Mouse (Mus musculus): Measurements from ENCODE around the gene Celf2. TPM values are rescaled to one million over a fixed set of nuclear protein-coding genes. Genes with fewer than 3 reads are reported as not detected.
"Not testable (repeated sequence)": the region's sequence is repeated elsewhere in the genome, so short reads cannot be mapped to it uniquely, and the experiment has no call there.

Celf2 gene
- total RNA-seq (2021) = 100 to 1,000 TPM; 448 to 459 TPM
- long read RNA-seq, experiment 1, full-length matches to known transcripts = 10 of 78 reads
- long read RNA-seq, experiment 1, partial matches to known transcripts = 10 of 78 reads
- long read RNA-seq, experiment 1, other reads (novel, unspliced or antisense) = 58 of 78 reads
- long read RNA-seq, experiment 2, full-length matches to known transcripts = 3 of 64 reads
- long read RNA-seq, experiment 2, partial matches to known transcripts = 12 of 64 reads
- long read RNA-seq, experiment 2, other reads (novel, unspliced or antisense) = 49 of 64 reads

DNA sequence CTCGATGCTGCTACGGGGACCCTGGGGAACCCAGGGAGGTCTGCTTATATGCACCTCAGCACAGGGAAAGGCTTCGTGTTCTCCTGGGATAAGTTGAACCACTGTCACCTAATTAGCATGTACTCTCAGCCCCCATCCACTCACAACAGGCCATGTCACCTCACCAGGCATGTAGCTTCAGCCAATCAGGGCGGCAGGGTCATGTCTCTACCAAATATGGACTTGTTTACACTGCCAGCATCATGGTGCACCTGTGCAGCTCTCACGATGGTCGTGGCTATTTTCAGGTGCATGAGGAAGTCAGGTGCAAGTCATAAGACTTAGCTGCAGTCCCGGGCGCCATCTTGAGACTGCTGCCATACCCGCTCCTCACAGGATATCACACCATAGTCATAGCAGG is at the start of gene Celf2:
Gene Celf2, minus strand, starts transcription at position 101 of the 400 bp plus-strand sequence.
- H3K4me3 ChIP-seq; H3K27ac ChIP-seq; intact Hi-C loops (cut with DNase I); DNase-seq (ENCODE audit: extremely low spot score in 1 of 2, low spot score in 2 of 2): not testable (repeated sequence)

GRCm38 (mm10) chr2:7555144-7555892 is 46.0 kb upstream of the Celf2 start:
- TF ChIP-seq CTCF (IDR thresholded peaks at IDR 0.05) = no peak
- no peak overlapping the region for H3K27ac ChIP-seq
- intact Hi-C loops (cut with DNase I) = loop anchor here (10.0 kb wide), 1 partner anchor 179 kb away; no protein-coding TSS in a partner anchor
- H3K4me3 ChIP-seq = no peak overlapping the region
- no peak for DNase-seq (ENCODE audit: extremely low spot score in 1 of 2, low spot score in 2 of 2)

DNA sequence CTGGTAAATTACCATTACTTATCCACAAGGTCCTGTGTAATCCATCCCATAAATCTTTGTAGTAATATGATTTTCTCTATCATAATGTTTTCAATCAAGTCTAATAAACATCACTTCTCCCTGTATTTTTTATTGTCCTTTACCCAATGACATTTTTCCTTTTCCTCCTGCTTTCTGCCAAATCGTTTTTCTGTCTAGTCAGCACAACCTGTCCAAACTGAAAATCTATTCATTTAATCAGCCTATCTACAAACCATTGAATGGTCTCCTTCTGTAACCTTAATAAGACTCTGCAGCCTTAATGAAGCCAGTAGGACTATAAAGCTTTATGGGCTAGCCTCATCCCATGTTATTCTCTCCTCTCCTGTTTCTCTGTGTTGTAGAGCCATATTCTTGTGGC is 45.2 kb upstream of the Celf2 start:
- intact Hi-C loops (cut with DNase I) = loop anchor here (5.0 to 10.0 kb wide), 2 partner anchors 180 to 733 kb away; no protein-coding TSS in a partner anchor
- Histone ChIP-seq H3K27ac (no peak overlapping the region), H3K4me3 (no peak overlapping the region)
- TF ChIP-seq CTCF (IDR thresholded peaks at IDR 0.05) = no peak
- no peak for DNase-seq (ENCODE audit: extremely low spot score in 1 of 2, low spot score in 2 of 2)

DNA sequence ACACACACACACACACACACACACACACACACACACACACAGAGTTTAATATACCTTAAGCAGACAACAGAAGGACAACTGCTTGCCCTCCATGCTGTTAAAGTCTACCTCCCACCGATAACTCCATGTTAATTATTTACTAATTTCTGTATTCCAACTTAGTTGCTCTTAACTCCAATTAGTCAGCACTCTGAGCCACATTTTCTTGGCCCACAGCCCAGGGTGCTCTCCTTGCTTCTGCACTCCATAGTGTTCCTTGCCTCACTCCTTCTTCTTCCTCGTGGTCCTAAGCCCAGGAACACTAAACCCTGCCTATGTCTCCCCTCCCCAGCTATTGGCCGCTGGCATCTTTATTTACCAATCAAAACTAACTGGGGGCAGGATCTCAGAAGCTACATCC is 43.5 kb upstream of the Celf2 start:
- intact Hi-C loops (cut with DNase I) = loop anchor here (5.0 to 10.0 kb wide), 2 partner anchors 182 to 734 kb away; no protein-coding TSS in a partner anchor
- Histone ChIP-seq H3K4me3 (no peak overlapping the region), H3K27ac (no peak overlapping the region)
- DNase-seq (ENCODE audit: extremely low spot score in 1 of 2, low spot score in 2 of 2) = no peak
- TF ChIP-seq CTCF (IDR thresholded peaks at IDR 0.05) = no peak

- TF ChIP-seq CTCF (IDR thresholded peaks at IDR 0.05) = no peak
- no peak for DNase-seq (ENCODE audit: extremely low spot score in 1 of 2, low spot score in 2 of 2)
- intact Hi-C loops (cut with DNase I) = loop anchor here (5.0 kb wide), 1 partner anchor 152 kb away; no protein-coding TSS in a partner anchor
- Histone ChIP-seq H3K27ac (peak overlapping the region; percentile 91), H3K4me3 (no peak overlapping the region)
Observed at GRCm38 (mm10) chr2:7548886-7549285, 39.5 kb upstream of the Celf2 start.

DNA sequence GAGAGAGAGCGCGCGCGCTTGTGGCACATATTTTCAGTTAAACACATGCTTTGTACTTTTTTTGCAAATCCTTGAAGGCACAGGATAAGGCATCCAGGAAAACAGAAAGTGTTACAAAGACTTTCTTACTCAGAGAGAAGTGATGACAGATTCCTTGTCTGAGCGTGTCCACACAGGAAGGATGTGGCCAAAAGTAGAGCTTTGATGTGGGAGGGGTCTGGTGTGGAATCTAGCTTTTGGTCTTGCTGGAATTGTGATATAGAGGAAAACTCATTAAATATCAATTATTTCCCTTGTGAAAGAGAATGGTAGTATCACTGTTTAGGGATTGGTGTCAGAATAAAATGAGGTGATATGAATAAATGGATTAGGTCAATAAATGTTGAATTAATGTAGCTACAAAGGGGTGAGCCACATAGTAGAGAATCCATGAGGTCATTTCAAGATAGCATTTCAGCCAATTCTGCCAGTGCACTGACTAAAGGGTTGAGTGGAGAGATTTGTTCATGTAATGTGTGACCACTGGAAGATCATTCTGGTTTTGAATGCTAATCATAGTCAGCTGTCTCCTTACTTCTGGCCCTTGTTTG is 25.3 kb upstream of the Celf2 start:
- H3K4me3 ChIP-seq = no peak overlapping the region
- no peak for DNase-seq (ENCODE audit: extremely low spot score in 1 of 2, low spot score in 2 of 2)
- peak overlapping the region; percentile 44; the same call in 1 of the 2 replicates for H3K27ac ChIP-seq
- intact Hi-C loops (cut with DNase I) = loop anchor here (5.0 to 10.0 kb wide), 4 partner anchors 142 to 743 kb away; no protein-coding TSS in a partner anchor
- TF ChIP-seq CTCF (IDR thresholded peaks at IDR 0.05) = no peak

DNA sequence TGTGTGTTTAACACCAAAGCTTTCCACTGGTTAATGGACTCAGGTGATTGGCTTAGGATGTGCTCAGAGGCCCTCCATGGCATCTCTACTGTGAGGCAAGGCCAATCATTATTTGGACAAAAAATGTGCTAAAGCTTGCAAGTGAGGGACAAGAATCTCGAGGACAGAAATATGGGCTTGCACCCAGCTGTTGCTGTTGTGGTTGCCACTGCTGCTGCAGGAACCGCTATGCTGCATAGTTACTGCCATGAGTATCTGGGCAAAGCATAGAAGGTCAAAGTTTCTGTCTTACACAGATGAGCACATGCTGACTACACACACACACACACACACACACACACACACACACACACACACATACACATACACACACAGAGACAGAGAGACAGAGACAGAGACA is 24.8 kb upstream of the Celf2 start:
- H3K27ac ChIP-seq = no peak overlapping the region; the same call in 1 of the 2 replicates
- intact Hi-C loops (cut with DNase I) = loop anchor here (5.0 to 10.0 kb wide), 4 partner anchors 142 to 743 kb away; no protein-coding TSS in a partner anchor
- no peak for DNase-seq (ENCODE audit: extremely low spot score in 1 of 2, low spot score in 2 of 2)
- TF ChIP-seq CTCF (IDR thresholded peaks at IDR 0.05) = no peak
- no peak overlapping the region for H3K4me3 ChIP-seq

DNA sequence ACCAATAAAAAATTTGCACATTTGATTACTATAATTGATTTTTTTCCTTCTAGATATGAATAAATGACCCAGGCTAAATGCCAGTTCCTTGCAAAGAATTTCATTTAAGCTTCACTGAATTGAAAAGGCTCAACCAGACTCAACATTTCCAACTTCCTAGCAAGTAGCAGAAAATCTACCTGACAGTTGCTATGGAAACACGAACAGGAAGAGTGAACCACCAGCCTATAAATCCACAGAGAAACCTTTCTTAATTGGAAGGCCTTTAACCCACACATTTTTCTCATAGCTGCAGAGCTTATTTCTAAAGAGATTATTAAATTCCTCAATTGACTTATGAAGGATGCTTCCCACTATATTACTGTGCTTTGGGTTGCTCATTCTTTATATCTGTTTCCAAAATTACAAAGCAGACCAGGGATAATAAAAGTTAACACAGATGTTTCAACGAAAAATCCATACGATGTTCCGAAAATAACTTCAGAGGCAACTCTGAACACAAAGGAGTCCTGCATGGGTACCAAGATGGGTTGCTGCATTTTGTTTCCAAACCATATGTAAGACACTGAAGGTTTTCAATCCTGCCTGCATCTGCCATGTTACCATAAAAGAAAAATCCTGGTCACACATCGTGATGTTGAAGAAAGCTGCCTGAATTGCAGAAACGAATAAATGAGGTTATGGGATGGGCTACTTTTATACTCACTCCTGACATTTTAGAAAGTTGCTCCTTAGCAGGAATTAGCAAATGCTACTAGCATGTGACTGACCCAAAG is 22.0 kb upstream of the Celf2 start:
- intact Hi-C loops (cut with DNase I) = loop anchor here (2.0 to 10.0 kb wide), 5 partner anchors 139 to 746 kb away; no protein-coding TSS in a partner anchor
- no peak for TF ChIP-seq CTCF (IDR thresholded peaks at IDR 0.05)
- Histone ChIP-seq H3K4me3 (no peak overlapping the region), H3K27ac (peak overlapping the region; percentile 88)
- DNase-seq (ENCODE audit: extremely low spot score in 1 of 2, low spot score in 2 of 2) = no peak

DNA sequence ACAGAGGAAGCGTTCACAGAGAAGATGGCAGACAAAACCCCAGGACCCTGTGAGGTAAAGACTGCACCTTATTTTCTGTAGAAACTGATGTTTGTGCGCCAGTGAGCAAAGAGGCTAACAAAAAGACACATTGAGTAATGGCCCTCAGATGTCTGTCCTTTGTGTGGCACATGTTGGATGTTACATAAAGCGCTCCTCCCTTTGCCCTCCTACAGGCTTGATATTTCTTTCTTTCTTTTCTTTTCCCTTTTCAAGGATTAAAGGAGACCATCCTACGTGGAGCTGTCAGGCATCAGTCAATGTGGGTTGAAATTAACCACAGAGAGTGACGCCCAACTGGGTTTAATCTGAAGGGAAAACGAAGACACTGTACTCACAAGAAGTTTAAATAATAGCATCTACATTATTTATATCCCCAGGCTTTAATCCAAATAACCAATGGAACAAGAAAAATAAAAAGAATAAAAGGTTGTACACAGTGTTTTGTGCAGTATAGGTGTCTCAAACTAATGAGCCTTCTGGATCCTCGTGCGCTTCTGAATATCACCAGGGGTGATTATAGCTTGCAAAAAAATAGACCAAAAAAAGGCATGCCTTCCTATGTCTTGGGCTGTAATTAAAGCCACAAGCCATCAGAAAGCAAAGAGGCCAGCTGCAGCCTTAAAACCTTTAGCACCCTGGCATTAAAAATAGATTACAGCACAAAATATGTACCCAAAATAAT is 21.3 kb upstream of the Celf2 start:
- no peak for DNase-seq (ENCODE audit: extremely low spot score in 1 of 2, low spot score in 2 of 2)
- TF ChIP-seq CTCF (IDR thresholded peaks at IDR 0.05) = no peak
- H3K4me3 ChIP-seq = no peak overlapping the region
- intact Hi-C loops (cut with DNase I) = loop anchor here (2.0 to 10.0 kb wide), 5 partner anchors 138 to 747 kb away; no protein-coding TSS in a partner anchor
- H3K27ac ChIP-seq = peak overlapping the region; percentile 88

DNA sequence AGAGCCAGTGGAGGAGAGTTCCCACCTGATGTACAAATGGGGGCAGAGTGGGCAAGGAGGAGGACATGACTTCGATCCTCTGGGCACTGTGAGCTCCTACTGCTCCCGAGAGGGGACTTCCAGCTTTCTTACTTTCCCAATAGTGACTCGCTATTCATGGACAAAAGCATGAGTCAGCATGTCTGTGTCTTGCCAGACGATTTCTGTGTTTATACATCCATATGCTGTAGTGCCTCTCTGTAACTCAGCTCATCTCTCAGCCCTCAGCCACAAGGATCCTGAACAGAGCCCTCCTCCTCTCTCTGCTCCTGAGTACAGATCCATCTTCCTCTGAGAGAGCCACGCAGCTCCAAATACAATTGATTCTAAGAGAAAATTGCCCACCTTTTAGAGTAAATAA is 20.3 kb upstream of the Celf2 start:
- peak overlapping the region; percentile 88 for H3K27ac ChIP-seq
- intact Hi-C loops (cut with DNase I) = loop anchor here (2.0 to 10.0 kb wide), 7 partner anchors 92 to 748 kb away; no protein-coding TSS in a partner anchor

More for the DNA sequence above, 20.3 kb upstream of the Celf2 start:
- no peak for TF ChIP-seq CTCF (IDR thresholded peaks at IDR 0.05)
- no peak overlapping the region for H3K4me3 ChIP-seq
- DNase-seq (ENCODE audit: extremely low spot score in 1 of 2, low spot score in 2 of 2) = peak in 1 of 2 experiments; percentile 22

Measured in left cerebral cortex, adult 2 months (tissue).